Mouse (Mus musculus) myocyte (in vitro differentiated cells): ENCODE results near the gene Txndc9. TPM values are rescaled to one million over a fixed set of nuclear protein-coding genes. Genes with fewer than 3 reads are reported as not detected.

Source experiments
- H3K27me3 ChIP-seq: one replicate; pipeline ENCODE4 v1.6.1; 2011; ENCODE audit not compliant: control insufficient read depth, insufficient read depth, insufficient read length
- H3K36me3 ChIP-seq: one replicate; pipeline ENCODE4 v1.6.1; 2011; ENCODE audit not compliant: control insufficient read depth, insufficient read depth
- H3K4me2 ChIP-seq: one replicate; pipeline ENCODE4 v1.6.1; 2011; ENCODE audit warnings: low read depth, control low read depth
- H3K4me3 ChIP-seq: one replicate; pipeline ENCODE4 v1.5.1; 2011; ENCODE audit warnings: mild to moderate bottlenecking, control low read depth, moderate library complexity
- H3K79me2 ChIP-seq: one replicate; pipeline ENCODE4 v1.6.1; 2011; ENCODE audit not compliant: control insufficient read depth, insufficient read depth
- H3ac ChIP-seq: one replicate; pipeline ENCODE4 v1.6.1; 2011; ENCODE audit not compliant: control insufficient read depth, insufficient read length
- CEBPB ChIP-seq: IDR thresholded peaks from 2 replicates; pipeline ENCODE4 v1.6.1; 2011; ENCODE audit warnings: mild to moderate bottlenecking, moderate library complexity; ENCODE audit not compliant: poor library complexity, insufficient read depth, severe bottlenecking
- E2F4 ChIP-seq: IDR thresholded peaks from one replicate; pipeline ENCODE4 v1.6.1; 2011; ENCODE audit warnings: mild to moderate bottlenecking, control low read depth, moderate library complexity; ENCODE audit not compliant: insufficient read depth
- MAX ChIP-seq: IDR thresholded peaks from one replicate; pipeline ENCODE4 v1.6.1; 2011; ENCODE audit warnings: low read depth, mild to moderate bottlenecking, control low read depth
- MYOD1 ChIP-seq, 3 experiments: IDR thresholded peaks; one replicate each; pipeline ENCODE4 v1.6.1; 2011; ENCODE audit warnings: control low read depth in 2 of 3, low read depth in 2 of 3, mild to moderate bottlenecking in 2 of 3, moderate library complexity in 1 of 3; ENCODE audit not compliant: insufficient read length in 2 of 3, control insufficient read depth in 1 of 3
- MYOG ChIP-seq, 3 experiments: IDR thresholded peaks; one replicate each; pipeline ENCODE4 v1.6.1; 2011; ENCODE audit warnings: control low read depth in 2 of 3, low read depth in 2 of 3, mild to moderate bottlenecking in 2 of 3; ENCODE audit not compliant: insufficient read length in 2 of 3, control insufficient read depth in 1 of 3, insufficient read depth in 1 of 3
- POLR2A ChIP-seq: IDR thresholded peaks from one replicate; pipeline ENCODE4 v1.6.1; 2011; ENCODE audit warnings: low read depth, mild to moderate bottlenecking, control low read depth, moderate library complexity; ENCODE audit not compliant: insufficient read length
- POLR2AphosphoS2 ChIP-seq: IDR thresholded peaks from one replicate; pipeline ENCODE4 v1.6.1; 2011; ENCODE audit warnings: low read depth, control low read depth; ENCODE audit not compliant: insufficient read length
- REST ChIP-seq: IDR thresholded peaks from one replicate; pipeline ENCODE4 v1.6.1; 2011; ENCODE audit warnings: mild to moderate bottlenecking, control low read depth, moderate library complexity; ENCODE audit not compliant: insufficient read depth, insufficient read length
- SRF ChIP-seq: IDR thresholded peaks from one replicate; pipeline ENCODE4 v1.6.1; 2011; ENCODE audit warnings: low read depth; ENCODE audit not compliant: control insufficient read depth, insufficient read length
- TCF12 ChIP-seq: IDR thresholded peaks from one replicate; pipeline ENCODE4 v1.6.1; 2011; ENCODE audit warnings: mild to moderate bottlenecking, control low read depth; ENCODE audit not compliant: poor library complexity, insufficient read depth, severe bottlenecking
- TCF3 ChIP-seq: IDR thresholded peaks from one replicate; pipeline ENCODE4 v1.6.1; 2011; ENCODE audit warnings: low read depth, control low read depth; ENCODE audit not compliant: insufficient read length
- USF1 ChIP-seq: IDR thresholded peaks from one replicate; pipeline ENCODE4 v1.6.1; 2011; ENCODE audit warnings: low read depth, mild to moderate bottlenecking, control low read depth, moderate library complexity
- polyA plus RNA-seq: library from polyadenylated mRNA; unstranded; fragments of >200 nt; fragmentation: generic; extraction: Trizol; gene quantifications from one replicate; pipeline ENCODE4 v1.2.1, GENCODE M21; 2012; ENCODE audit warnings: missing spikeins

Txndc9 gene
- polyA plus RNA-seq, 1 experiment = 35.5 TPM

DNA sequence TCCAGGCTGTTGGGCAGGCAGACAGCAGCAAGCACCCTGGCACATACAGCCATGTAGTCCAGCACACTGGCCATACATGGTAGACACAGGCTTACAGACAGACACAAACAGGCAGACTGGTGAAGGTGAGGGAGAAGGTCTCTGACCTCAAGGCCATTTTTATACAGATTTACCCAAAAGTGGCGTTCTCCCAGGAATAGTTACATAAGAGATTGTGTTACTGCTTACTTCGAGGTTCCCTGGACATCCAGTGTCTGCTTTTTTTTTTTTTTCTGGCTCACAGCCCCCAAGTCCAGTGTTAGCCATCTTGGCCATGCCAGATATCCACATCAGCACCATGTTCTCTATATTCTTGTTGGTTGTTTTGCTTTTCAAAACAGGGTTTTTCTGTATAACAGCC, 39.2 kb downstream of the Txndc9 start:
- Histone ChIP-seq H3K36me3 (no peaks in the 10 kb centered on the region), H3K4me2 (no peak overlapping the region), H3K27me3 (peaks cover 8% of the 10 kb centered on the region), H3K79me2 (no peaks in the 10 kb centered on the region), H3ac (no peak overlapping the region), H3K4me3 (no peak overlapping the region)
- TF ChIP-seq E2F4 (no peak), POLR2A (no peak), MYOG (IDR thresholded peaks at IDR 0.05; ENCODE audit: control insufficient read depth in 1 of 3, insufficient read depth in 1 of 3, insufficient read length in 2 of 3, low read depth in 2 of 3) (no peak), POLR2AphosphoS2 (no peak)

DNA sequence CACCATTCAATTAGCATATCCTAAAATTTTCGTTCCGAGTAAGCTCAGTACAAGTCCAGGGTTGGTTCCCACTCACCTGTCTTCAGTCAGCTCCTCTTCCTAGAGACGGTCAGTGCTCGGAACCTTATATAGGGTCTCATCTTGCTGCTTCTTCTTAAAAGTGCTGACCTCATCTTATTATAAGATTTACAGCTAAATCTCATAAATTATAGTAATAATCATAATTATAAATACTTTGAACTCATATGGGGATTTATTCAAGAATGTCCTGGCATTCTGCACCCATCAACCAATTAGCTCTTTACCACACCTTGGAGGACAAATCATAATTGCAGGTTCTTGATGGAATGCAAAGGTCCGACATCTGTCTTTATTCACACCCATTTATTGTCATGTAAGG, 40.0 kb downstream of the Txndc9 start, which contains the start of gene Lyg1:
Gene Lyg1 (minus strand): TSS at position 101 of the 400 bp plus-strand sequence.
- H3K27me3 ChIP-seq = peaks cover 8% of the 10 kb centered on the region
- no peak within 1 kb of the TSS for H3K4me3 ChIP-seq
- no peak within 1 kb of the TSS for H3K4me2 ChIP-seq
- no peak within 1 kb of the TSS for H3ac ChIP-seq
- no peaks in the 10 kb centered on the region for H3K36me3 ChIP-seq
- TF ChIP-seq E2F4 = no peak
- no peak for TF ChIP-seq TCF12
- no peak for TF ChIP-seq MAX
- no peak for TF ChIP-seq POLR2AphosphoS2
- TF ChIP-seq POLR2A = no peak
- TF ChIP-seq REST = no peak
- no peak for TF ChIP-seq USF1
- no peak for TF ChIP-seq SRF
- TF ChIP-seq TCF3 = no peak
- TF ChIP-seq CEBPB = no peak
- TF ChIP-seq MYOG (IDR thresholded peaks at IDR 0.05; ENCODE audit: control insufficient read depth in 1 of 3, insufficient read depth in 1 of 3, insufficient read length in 2 of 3, low read depth in 2 of 3) = no peak
- no peak for TF ChIP-seq MYOD1 (IDR thresholded peaks at IDR 0.05; ENCODE audit: control insufficient read depth in 1 of 3, insufficient read length in 2 of 3, low read depth in 2 of 3)
- no peaks in the 10 kb centered on the region for H3K79me2 ChIP-seq

DNA sequence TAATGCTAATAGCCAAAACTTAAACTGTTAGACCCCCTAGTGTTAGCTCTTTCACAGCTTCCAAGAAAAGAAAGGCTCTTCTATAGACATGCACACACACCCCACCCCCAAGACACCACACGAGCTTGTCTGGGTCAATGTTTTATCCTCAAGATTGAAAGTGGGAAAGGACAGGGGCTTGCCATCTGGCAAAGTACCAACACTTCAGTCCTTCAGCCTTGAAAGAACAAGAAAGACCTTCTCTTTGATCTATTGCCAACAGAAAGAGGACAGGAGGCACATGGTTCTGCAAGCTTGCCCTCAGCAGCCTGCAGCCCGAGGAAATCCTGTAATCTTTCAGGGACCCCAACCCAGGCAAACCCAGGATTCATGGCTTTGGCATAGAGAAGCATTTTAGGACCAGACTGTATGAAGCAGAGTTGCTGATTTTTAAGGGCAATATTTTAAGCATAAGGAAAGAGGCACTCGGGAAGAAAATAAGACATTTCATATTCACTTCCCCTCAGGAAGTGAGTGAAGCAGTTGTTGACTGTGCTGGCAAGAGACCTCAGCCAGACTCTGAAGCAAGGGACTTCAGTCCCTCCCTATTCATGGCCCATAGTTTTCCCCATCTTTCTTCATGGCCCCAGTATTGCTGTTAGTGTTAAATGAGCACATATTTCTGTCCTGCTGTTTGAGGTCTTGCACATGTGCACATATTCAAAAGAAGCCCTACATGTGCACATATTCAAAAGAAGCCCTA, 40.8 kb downstream of the Txndc9 start:
- TF ChIP-seq POLR2AphosphoS2 (no peak), MYOD1 (IDR thresholded peaks at IDR 0.05; ENCODE audit: control insufficient read depth in 1 of 3, insufficient read length in 2 of 3, low read depth in 2 of 3) (no peak), POLR2A (no peak), E2F4 (no peak), CEBPB (no peak), MYOG (IDR thresholded peaks at IDR 0.05; ENCODE audit: control insufficient read depth in 1 of 3, insufficient read depth in 1 of 3, insufficient read length in 2 of 3, low read depth in 2 of 3) (no peak), TCF12 (no peak), REST (no peak), TCF3 (no peak), MAX (no peak), USF1 (no peak), SRF (no peak)
- no peaks in the 10 kb centered on the region for H3K79me2 ChIP-seq

GRCm38 (mm10) chr1:37955251-37955650, 42.4 kb downstream of the Txndc9 start:
- TF ChIP-seq CEBPB = no peak
- TF ChIP-seq POLR2AphosphoS2 = no peak
- TF ChIP-seq TCF3 = no peak
- TF ChIP-seq SRF = no peak
- TF ChIP-seq REST = no peak
- no peak for TF ChIP-seq USF1
- H3K4me3 ChIP-seq = no peak overlapping the region
- no peak overlapping the region for H3K4me2 ChIP-seq
- no peaks in the 10 kb centered on the region for H3K79me2 ChIP-seq
- H3K27me3 ChIP-seq = peaks cover 10% of the 10 kb centered on the region
- no peaks in the 10 kb centered on the region for H3K36me3 ChIP-seq
- H3ac ChIP-seq = no peak overlapping the region

More for the DNA sequence above, 40.8 kb downstream of the Txndc9 start:
- Histone ChIP-seq H3ac (no peak overlapping the region), H3K4me3 (no peak overlapping the region), H3K4me2 (no peak overlapping the region), H3K27me3 (peaks cover 8% of the 10 kb centered on the region), H3K36me3 (no peaks in the 10 kb centered on the region)

GRCm38 (mm10) chr1:37954786-37955185, 42.9 kb downstream of the Txndc9 start:
- Histone ChIP-seq H3K27me3 (peaks cover 14% of the 10 kb centered on the region), H3K36me3 (no peaks in the 10 kb centered on the region), H3K4me3 (no peak overlapping the region), H3ac (no peak overlapping the region), H3K4me2 (no peak overlapping the region), H3K79me2 (no peaks in the 10 kb centered on the region)
- no peak for TF ChIP-seq POLR2AphosphoS2
